Mouse (Mus musculus) stomach, embryonic 16.5 days (tissue): ENCODE measurements around the gene Dscaml1. TPM values are rescaled to one million over a fixed set of nuclear protein-coding genes. Genes with fewer than 3 reads are reported as not detected.

ENCODE experiments used
- ATAC-seq: fragments of 200-750 bp; cut with Nextera tagmentation; 2 replicates; pipeline ENCODE4 v1.8.0; 2017; ENCODE audit warnings: moderate number of reproducible peaks, moderate TSS enrichment; ENCODE audit not compliant: insufficient read depth, low FRiP score
- H3K27ac ChIP-seq: fragments of 300-500 bp; sonication (generic); 2 replicates; pipeline ENCODE4 v1.5.1; 2014; ENCODE audit warnings: low read length
- H3K27me3 ChIP-seq: fragments of 300-500 bp; sonication (generic); 2 replicates; pipeline ENCODE4 v1.6.1; 2014; ENCODE audit warnings: low read length, control low read depth, mixed read lengths; ENCODE audit not compliant: control insufficient read depth, insufficient read depth
- H3K36me3 ChIP-seq: fragments of 300-500 bp; sonication (generic); 2 replicates; pipeline ENCODE4 v1.6.1; 2014; ENCODE audit warnings: low read length; ENCODE audit not compliant: control insufficient read depth, insufficient read depth
- H3K4me1 ChIP-seq: fragments of 300-500 bp; sonication (generic); 2 replicates; pipeline ENCODE4 v1.6.1; 2014; ENCODE audit warnings: low read length, control low read depth, mixed read lengths; ENCODE audit not compliant: control insufficient read depth, insufficient read depth
- H3K4me2 ChIP-seq: fragments of 300-500 bp; sonication (generic); 2 replicates; pipeline ENCODE4 v1.6.1; 2014; ENCODE audit warnings: low read depth, low read length, mixed read lengths
- H3K4me3 ChIP-seq: fragments of 300-500 bp; sonication (generic); replicated peaks from 2 replicates; pipeline ENCODE4 v1.5.1; 2014; ENCODE audit warnings: mild to moderate bottlenecking, low read length
- H3K9ac ChIP-seq: fragments of 300-500 bp; sonication (generic); 2 replicates; pipeline ENCODE4 v1.6.1; 2014; ENCODE audit warnings: low read length
- H3K9me3 ChIP-seq: fragments of 300-500 bp; sonication (generic); replicated peaks from 2 replicates; pipeline ENCODE4 v1.6.1; 2016; ENCODE audit warnings: low read length, control low read depth; ENCODE audit not compliant: control insufficient read depth
- WGBS: fragments of 180-500 bp; shearing (Covaris S2); extraction: QIAGEN DNeasy Blood & Tissue Kit; methylation state at CpG from one replicate; pipeline ENCODE4 v1.1.7; 2014; 5-methylcytosine and 5-hydroxymethylcytosine counted together
- polyA plus RNA-seq: library from polyadenylated mRNA; unstranded; fragments of >200 nt; fragmentation: Nextera tagmentation; extraction: Ambion mirVana; gene quantifications from 2 replicates; pipeline ENCODE4 v1.2.1, GENCODE M21; 2015

Dscaml1 gene
- polyA plus RNA-seq, 1 experiment from 2014 or later = 0.30 TPM

DNA sequence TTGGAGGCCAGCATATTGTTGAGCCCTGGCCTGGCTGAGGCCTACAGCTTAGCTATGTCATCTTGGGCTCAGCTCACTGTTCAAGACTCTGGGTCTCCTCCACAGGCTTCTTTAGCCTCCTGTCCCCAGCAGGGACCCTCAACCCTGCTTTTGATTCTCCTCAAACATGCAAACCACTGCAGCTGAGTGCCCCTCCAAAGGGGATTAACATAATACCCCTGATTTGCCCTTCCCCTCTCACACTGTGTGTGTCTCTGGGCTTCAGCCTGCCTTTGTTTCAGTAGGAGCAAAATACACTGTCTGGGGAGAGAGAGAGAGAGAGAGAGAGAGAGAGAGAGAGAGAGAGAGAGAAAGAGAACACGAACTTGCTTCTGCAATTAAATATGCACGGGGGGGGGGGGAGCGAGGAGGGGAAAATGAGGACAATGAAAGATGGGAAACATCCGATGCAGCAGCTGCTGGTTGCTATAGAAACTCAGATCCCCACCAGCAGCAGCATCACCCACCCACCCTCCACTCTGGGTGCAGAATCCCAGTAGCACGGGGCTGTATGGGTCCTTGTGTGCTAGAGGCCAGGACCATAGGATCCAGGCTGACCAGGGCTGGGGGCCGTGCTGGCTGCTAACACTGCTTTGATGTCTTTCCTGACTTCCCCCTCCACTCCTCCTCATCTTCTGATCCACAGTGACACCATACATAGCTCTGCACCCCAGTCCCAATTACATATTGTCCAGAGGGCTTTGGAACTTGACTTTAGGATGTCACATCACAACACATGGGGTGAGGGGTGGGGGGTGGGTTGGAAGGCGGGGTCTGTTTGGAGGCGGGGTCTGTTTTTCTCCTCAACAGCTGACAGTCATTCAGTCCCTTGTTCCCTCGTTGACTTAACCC lies 231.0 kb downstream of the Dscaml1 start:
- 15% methylated on average over 9 of the region's 9 CpGs for WGBS
- no peak for ATAC-seq

DNA sequence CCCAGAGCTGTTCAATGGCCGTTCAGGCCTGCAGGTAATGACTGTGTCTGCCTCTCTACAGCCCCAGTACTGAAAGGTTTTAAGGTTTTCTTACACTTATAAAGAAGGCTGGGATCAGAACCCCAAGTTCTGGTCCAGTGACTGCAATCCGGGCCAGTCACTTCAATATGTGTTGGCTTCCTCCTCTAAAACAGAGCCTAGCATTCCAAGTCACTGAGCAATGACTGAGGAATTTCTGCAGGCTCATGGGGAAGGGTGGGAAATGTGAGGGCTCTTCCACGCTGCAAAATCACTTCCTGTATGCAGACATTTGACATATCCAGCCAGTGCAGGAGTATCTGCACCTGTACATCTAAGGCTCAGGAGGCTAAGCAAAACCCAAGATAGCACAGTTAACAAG lies 233.8 kb downstream of the Dscaml1 start:
- Histone ChIP-seq H3K27me3 (no peaks in the 10 kb centered on the region), H3K4me2 (no peak overlapping the region), H3K4me1 (0 out of 2 replicates have a peak, but pooled peaks cover 2% of the 10 kb centered on the region), H3K36me3 (no peaks in the 10 kb centered on the region), H3K9ac (no peak overlapping the region), H3K27ac (no peak overlapping the region), H3K9me3 (no peaks in the 10 kb centered on the region), H3K4me3 (no peak overlapping the region)
- 44% methylated on average over 3 of the region's 3 CpGs for WGBS
- no peak for ATAC-seq

More for the DNA sequence above, 231.0 kb downstream of the Dscaml1 start:
- no peaks in the 10 kb centered on the region for H3K27me3 ChIP-seq
- no peak overlapping the region for H3K4me2 ChIP-seq
- 0 out of 2 replicates have a peak, but pooled peaks cover 2% of the 10 kb centered on the region for H3K4me1 ChIP-seq
- no peaks in the 10 kb centered on the region for H3K36me3 ChIP-seq
- H3K9ac ChIP-seq = no peak overlapping the region
- no peak overlapping the region for H3K27ac ChIP-seq
- H3K4me3 ChIP-seq = no peak overlapping the region
- no peaks in the 10 kb centered on the region for H3K9me3 ChIP-seq

DNA sequence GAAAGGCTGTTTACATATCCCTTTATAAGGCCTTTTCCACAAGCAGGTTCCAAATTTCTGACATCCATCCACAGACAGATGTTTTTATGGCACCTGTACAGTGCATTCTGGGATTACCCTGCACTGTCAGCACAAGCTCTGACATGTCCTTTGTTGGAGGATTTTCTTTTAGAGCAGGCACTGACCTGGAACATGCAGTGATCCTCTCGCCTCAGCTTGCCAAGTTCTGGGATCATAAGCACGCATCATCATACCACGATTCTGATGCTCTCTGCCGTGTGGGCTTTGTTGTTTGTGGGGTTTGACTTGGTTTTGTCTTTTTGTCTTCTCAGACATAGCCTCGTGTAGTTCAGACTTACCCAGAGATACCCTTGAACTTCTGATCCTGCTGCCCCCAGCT lies 236.0 kb downstream of the Dscaml1 start:
- Histone ChIP-seq H3K4me2 (no peak overlapping the region), H3K36me3 (no peaks in the 10 kb centered on the region), H3K9me3 (no peaks in the 10 kb centered on the region), H3K9ac (no peak overlapping the region), H3K27me3 (no peaks in the 10 kb centered on the region), H3K4me1 (0 out of 2 replicates have a peak, but pooled peaks cover 1% of the 10 kb centered on the region), H3K4me3 (no peak overlapping the region), H3K27ac (no peak overlapping the region)
- 73% methylated on average over 5 of the region's 5 CpGs for WGBS
- no peak for ATAC-seq

DNA sequence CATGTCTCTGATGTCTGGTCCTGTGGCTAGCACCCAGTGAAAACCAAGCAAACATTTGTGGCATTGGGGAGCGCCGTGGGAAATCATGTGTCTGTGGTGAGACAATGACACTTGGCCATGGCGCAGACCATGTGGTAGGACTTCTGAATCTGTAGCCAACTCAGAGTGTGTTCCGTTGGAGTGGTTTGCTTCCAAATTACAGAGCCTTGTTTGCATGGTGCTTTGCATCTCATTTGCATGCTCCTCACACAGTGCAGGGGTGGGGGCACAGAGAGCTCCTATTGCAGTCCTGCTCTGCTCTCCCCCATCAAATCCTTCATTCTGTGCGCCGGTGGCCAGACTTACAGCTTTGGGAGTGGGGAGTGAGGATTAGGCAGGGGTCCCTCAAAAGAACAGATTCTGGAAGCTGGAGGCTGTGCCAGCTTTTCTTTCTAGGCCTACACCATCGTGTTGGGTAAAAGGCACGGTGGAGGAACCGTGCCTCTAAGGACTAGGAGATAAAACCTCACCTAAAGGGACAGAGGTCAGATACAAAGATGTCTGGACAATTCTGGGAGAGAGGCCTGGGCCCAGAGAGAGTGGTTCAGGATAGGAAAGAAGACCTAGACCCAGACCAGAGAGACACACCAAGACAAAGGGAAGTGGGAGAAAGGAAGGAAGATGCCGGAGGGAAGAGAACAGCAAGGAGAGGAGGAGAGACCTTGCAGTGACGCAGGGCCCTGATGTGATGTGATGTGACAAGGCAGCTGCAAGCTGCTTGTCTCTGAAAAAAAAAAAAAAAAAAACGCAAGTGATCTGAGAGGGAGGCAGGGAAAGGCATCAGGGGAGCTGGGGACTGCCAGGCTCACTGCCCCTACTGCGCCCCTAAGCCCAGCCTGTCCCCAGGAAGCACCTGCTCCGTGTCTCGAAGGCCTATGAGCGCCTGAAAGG lies 237.2 kb downstream of the Dscaml1 start:
- no peaks in the 10 kb centered on the region for H3K9me3 ChIP-seq
- ATAC-seq = no peak
- H3K4me2 ChIP-seq = no peak overlapping the region
- H3K36me3 ChIP-seq = no peaks in the 10 kb centered on the region
- no peak overlapping the region for H3K4me3 ChIP-seq
- H3K27ac ChIP-seq = no peak overlapping the region
- 65% methylated on average over 16 of the region's 16 CpGs for WGBS
- no peaks in the 10 kb centered on the region for H3K27me3 ChIP-seq
- no peak overlapping the region for H3K9ac ChIP-seq
- no peaks in the 10 kb centered on the region for H3K4me1 ChIP-seq

DNA sequence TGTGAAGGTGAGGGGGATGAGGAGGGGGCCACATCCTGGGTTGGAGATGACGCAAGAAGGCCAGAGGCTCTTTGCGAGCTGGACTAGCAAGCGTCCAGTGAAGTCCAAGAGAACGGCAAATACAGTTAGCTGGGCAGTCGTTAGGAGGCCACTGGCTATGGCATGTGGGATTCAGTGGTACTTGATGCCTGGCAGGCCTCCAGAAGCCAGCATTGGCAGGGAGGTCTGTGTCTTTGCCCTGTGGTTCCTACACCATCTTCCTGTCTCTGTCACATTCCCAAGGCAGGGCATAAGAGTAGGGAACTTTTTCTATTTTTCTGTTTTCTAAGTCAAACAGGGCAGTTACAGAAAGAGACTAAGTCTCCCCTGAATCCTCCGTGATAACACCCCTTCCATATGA lies 237.9 kb downstream of the Dscaml1 start:
- H3K4me2 ChIP-seq = no peak overlapping the region
- no peaks in the 10 kb centered on the region for H3K9me3 ChIP-seq
- H3K27me3 ChIP-seq = no peaks in the 10 kb centered on the region
- WGBS = 87% methylated on average over 6 of the region's 6 CpGs
- H3K4me1 ChIP-seq = no peaks in the 10 kb centered on the region
- H3K36me3 ChIP-seq = no peaks in the 10 kb centered on the region
- ATAC-seq = no peak
- no peak overlapping the region for H3K4me3 ChIP-seq
- no peak overlapping the region for H3K27ac ChIP-seq
- no peak overlapping the region for H3K9ac ChIP-seq

DNA sequence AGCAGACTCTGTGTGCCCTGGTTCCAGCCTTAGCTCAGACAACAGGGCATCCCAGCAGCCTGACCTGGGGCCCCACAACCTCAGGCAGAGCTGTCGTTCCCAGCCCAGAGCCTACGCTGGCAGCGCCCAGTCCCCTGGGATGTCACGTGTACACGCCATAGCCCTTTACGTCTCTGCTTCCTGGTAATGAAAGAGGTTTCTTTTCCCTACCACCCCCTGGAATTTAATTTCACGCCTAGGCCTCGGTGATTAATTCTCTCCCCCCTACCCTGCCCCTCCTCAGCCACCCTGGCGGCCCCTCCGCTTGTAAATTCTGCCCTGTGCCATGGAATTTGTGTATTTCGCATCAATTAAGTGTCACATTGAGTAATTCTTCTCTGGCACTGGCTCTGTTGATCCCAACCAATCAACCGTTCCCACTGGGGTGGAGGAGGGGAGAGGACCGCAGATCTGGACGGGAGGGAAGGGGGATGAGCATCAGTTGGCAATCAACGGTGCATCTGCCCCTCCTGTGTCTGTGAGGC lies 238.5 kb downstream of the Dscaml1 start:
- Histone ChIP-seq H3K27me3 (no peaks in the 10 kb centered on the region), H3K4me2 (no peak overlapping the region), H3K4me3 (no peak overlapping the region), H3K36me3 (no peaks in the 10 kb centered on the region), H3K4me1 (no peaks in the 10 kb centered on the region), H3K9me3 (no peaks in the 10 kb centered on the region), H3K27ac (no peak overlapping the region), H3K9ac (no peak overlapping the region)
- ATAC-seq = no peak
- WGBS = 44% methylated on average over 15 of the region's 15 CpGs

DNA sequence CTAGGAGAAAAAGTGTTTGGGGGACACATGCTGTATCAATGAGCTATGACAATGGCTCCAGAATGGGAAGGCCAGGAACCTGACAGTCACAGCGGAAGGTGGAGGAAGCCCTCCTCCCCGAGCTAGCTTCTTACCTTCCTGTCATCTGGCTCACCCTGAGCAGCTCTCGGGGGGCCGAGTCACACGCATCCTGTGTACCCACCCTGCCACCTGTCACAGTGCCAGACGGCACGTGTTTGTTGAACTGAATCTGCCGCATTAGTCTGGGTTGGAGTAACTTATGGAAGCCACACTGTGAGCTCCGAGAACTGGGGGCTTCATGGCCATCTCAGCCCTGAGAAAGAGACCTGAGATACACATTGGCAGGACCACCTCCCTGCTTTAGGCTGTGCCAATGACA lies 249.5 kb downstream of the Dscaml1 start:
- Histone ChIP-seq H3K36me3 (no peaks in the 10 kb centered on the region), H3K4me1 (peaks cover 14% of the 10 kb centered on the region), H3K4me3 (no peak overlapping the region), H3K27ac (no peak overlapping the region), H3K9me3 (no peaks in the 10 kb centered on the region), H3K9ac (no peak overlapping the region), H3K4me2 (no peak overlapping the region), H3K27me3 (no peaks in the 10 kb centered on the region)
- WGBS = 82% methylated on average over 9 of the region's 9 CpGs
- ATAC-seq = no peak

DNA sequence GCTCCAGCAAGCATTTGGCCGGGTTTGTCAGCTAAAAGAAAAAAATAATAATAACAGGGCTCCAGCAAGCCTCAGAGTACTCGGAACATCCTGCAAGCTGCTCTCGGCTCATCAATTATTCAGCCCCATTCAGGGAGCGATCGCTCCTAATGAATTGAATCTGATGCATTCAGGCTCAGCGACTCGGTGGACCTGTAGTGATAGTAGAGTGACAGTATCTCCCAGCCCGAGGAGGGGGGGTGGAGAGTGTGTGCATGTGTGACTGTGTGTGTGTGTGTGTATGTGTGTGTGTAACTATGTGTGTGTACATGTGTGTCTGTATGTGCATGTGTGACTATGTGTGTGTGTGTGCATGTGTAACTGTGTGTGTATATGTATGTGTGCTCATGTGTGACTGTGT lies 250.2 kb downstream of the Dscaml1 start:
- Histone ChIP-seq H3K4me3 (no peak overlapping the region), H3K27ac (no peak overlapping the region), H3K27me3 (no peaks in the 10 kb centered on the region), H3K4me1 (peaks cover 14% of the 10 kb centered on the region), H3K36me3 (no peaks in the 10 kb centered on the region), H3K9ac (no peak overlapping the region), H3K4me2 (no peak overlapping the region), H3K9me3 (no peaks in the 10 kb centered on the region)
- WGBS = 68% methylated on average over 8 of the region's 8 CpGs
- no peak for ATAC-seq
